9 mouse cellular contexts compared by ENCODE assay signal in the genomic region with DNA sequence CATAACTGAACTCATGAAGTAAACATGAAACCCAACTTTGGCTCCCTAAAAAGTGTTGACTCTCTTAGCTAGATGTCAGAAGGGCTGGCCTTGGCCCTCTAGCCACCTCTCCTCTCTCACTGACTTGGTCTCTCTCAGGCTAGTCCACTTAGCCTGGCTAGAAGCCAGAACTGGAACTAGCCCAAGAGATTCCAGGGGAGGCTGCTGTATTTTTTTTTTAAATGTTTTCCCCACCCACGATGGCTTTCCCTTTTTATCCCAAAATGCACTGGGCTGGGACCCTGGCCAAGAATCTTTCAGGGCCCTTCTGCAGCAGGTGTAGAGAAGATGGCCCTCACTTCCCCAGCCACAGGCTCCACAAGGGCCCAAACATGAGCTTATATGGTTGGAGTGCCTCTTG. TPM values are rescaled to one million over a fixed set of nuclear protein-coding genes. Genes with fewer than 3 reads are reported as not detected.
A peak's percentile ranks its signal among the peaks of the same experiment; 100 is the strongest.
DNase-seq lines count a peak whose midpoint lies in the region; ATAC-seq and TF ChIP-seq lines count a peak whose summit lies in the region.
"Had no signal": no experiment of that assay in that cellular context is flagged by ENCODE, and none has a peak within 500 bp of the region (broad histone marks: within the 10 kb centered on the region; RNA-seq: fewer than 3 reads in every experiment).

No protein-coding gene starts in this region.

- TF ChIP-seq EP300 in stomach, postnatal 0 days (optimal IDR thresholded peaks at IDR 0.05), result no peak

- no peaks in the 10 kb centered on the region for H3K36me3 ChIP-seq in stomach, postnatal 0 days (ENCODE audit: control insufficient read depth, insufficient read depth, low read length)
- H3K36me3 ChIP-seq in forebrain, postnatal 0 days (ENCODE audit: insufficient read depth), result no peaks in the 10 kb centered on the region
- H3K36me3 ChIP-seq: liver, embryonic 13.5 days had no signal

- DNase-seq in left cerebral cortex, postnatal 4 days, result peak; percentile 34
- no peak for DNase-seq in left cerebral cortex, adult 11 months (ENCODE audit: low spot score)
- peak; percentile 49 to 80 for DNase-seq in gastrocnemius, postnatal 36 days
- DNase-seq in kidney, postnatal 36 days, result peak; percentile 55 to 73
- DNase-seq in stomach, postnatal 0 days (ENCODE audit: low spot score), result peak; percentile 24
- no peak for DNase-seq in forebrain, postnatal 0 days
- no peak for DNase-seq in cerebellum, adult 11-12 months
- DNase-seq: liver, embryonic 13.5 days had no signal

- H3K9ac ChIP-seq in stomach, postnatal 0 days (ENCODE audit: low read length), result no peak overlapping the region; the same call in 1 of the 2 replicates
- H3K9ac ChIP-seq in forebrain, postnatal 0 days, result no peak overlapping the region
- H3K9ac ChIP-seq: liver, embryonic 13.5 days had no signal

- intact Hi-C loops in left cerebral cortex, postnatal 4 days (cut with DNase I), result no loop called here
- intact Hi-C loops in gastrocnemius, postnatal 36 days (cut with DNase I), result no loop called here

- H3K4me1 ChIP-seq in stomach, postnatal 0 days (replicated peaks; ENCODE audit: control insufficient read depth, insufficient read depth), result peaks cover 10% of the 10 kb centered on the region
- peaks cover under 1% of the 10 kb centered on the region; the same call in 1 of the 2 replicates for H3K4me1 ChIP-seq in forebrain, postnatal 0 days (ENCODE audit: insufficient read depth)

- no peaks in the 10 kb centered on the region for H3K9me3 ChIP-seq in stomach, postnatal 0 days (ENCODE audit: control insufficient read depth, low read length)
- no peaks in the 10 kb centered on the region for H3K9me3 ChIP-seq in forebrain, postnatal 0 days (ENCODE audit: low read length)
- H3K9me3 ChIP-seq: liver, embryonic 13.5 days had no signal

- no peak for TF ChIP-seq CTCF in stomach, postnatal 0 days (IDR thresholded peaks at IDR 0.05; ENCODE audit: low read depth)
- TF ChIP-seq CTCF in forebrain, postnatal 0 days (IDR thresholded peaks at IDR 0.05; ENCODE audit: low read depth), result no peak

- H3K4me2 ChIP-seq in stomach, postnatal 0 days (replicated peaks; ENCODE audit: low read depth), result no peak overlapping the region
- no peak overlapping the region for H3K4me2 ChIP-seq in forebrain, postnatal 0 days (ENCODE audit: low read depth)
- H3K4me2 ChIP-seq: liver, embryonic 13.5 days had no signal

- no peak overlapping the region for H3K4me3 ChIP-seq in stomach, postnatal 0 days (ENCODE audit: low read depth, low read length)
- no peak overlapping the region for H3K4me3 ChIP-seq in forebrain, postnatal 0 days (ENCODE audit: low read depth, low read length)
- H3K4me3 ChIP-seq: liver, embryonic 13.5 days had no signal

- H3K27ac ChIP-seq in stomach, postnatal 0 days (replicated peaks), result peak overlapping the region; percentile 53
- H3K27ac ChIP-seq in forebrain, postnatal 0 days (ENCODE audit: low read depth, low read length), result no peak overlapping the region
- H3K27ac ChIP-seq: liver, embryonic 13.5 days had no signal

- peaks cover 7% of the 10 kb centered on the region for H3K27me3 ChIP-seq in stomach, postnatal 0 days (ENCODE audit: control insufficient read depth, insufficient read depth, low read length)
- peaks cover 29% of the 10 kb centered on the region for H3K27me3 ChIP-seq in forebrain, postnatal 0 days (ENCODE audit: insufficient read depth, low read length)

- no peak for ATAC-seq in stomach, postnatal 0 days (ENCODE audit: low FRiP score, low TSS enrichment)
- ATAC-seq in inflammation-experienced regulatory T-cells, adult 6 months, result no peak
- no peak for ATAC-seq in forebrain, postnatal 0 days

- 29% methylated on average over 1 of the region's 1 CpGs for WGBS in stomach, postnatal 0 days
- WGBS in forebrain, postnatal 0 days, result 21% methylated on average over 1 of the region's 1 CpGs

RNA-seq across cellular contexts. Expression of gene Adam33, which starts 4.2 kb away (rescaled TPM):
- 1 to 10 TPM; 1.0 to 1.4 TPM for total RNA-seq in left cerebral cortex, postnatal 4 days (2021)
- 1 to 10 TPM; 1.7 to 1.8 TPM for total RNA-seq in gastrocnemius, postnatal 36 days (2021)
- 8.2 and 8.7 TPM in 2 replicates for polyA plus RNA-seq in stomach, postnatal 0 days (2015; fragmentation: Nextera tagmentation; extraction: Ambion mirVana)
- polyA plus RNA-seq in inflammation-experienced regulatory T-cells, adult 6 months (2017; shearing (Covaris generic)), result under 1 TPM in 2 of 3 experiments, not detected in 1; 0.15 to 0.42 TPM
- 0.77 and 3.1 TPM in 2 replicates for total RNA-seq in forebrain, postnatal 0 days (2014; rRNA removed)
- polyA plus RNA-seq in forebrain, postnatal 0 days (2015; fragmentation: Nextera tagmentation; extraction: Ambion mirVana), result 0.82 and 0.85 TPM in 2 replicates

RNA-seq across cellular contexts. Expression of gene Gfra4, which starts 16.5 kb away (rescaled TPM):
- total RNA-seq in left cerebral cortex, postnatal 4 days (2021), result 10 to 100 TPM; 23.5 to 23.6 TPM
- 1 to 10 TPM; 1.7 to 1.8 TPM for total RNA-seq in gastrocnemius, postnatal 36 days (2021)
- polyA plus RNA-seq in stomach, postnatal 0 days (2015; fragmentation: Nextera tagmentation; extraction: Ambion mirVana), result 10.1 and 10.3 TPM in 2 replicates
- under 1 TPM in 1 of 3 experiments, not detected in 2; 0.38 TPM for polyA plus RNA-seq in inflammation-experienced regulatory T-cells, adult 6 months (2017; shearing (Covaris generic))
- total RNA-seq in forebrain, postnatal 0 days (2014; rRNA removed), result 39.8 and 52.0 TPM in 2 replicates
- polyA plus RNA-seq in forebrain, postnatal 0 days (2015; fragmentation: Nextera tagmentation; extraction: Ambion mirVana), result 53.7 and 61.9 TPM in 2 replicates

RNA-seq across cellular contexts. Expression of gene Siglec1, which starts 27.2 kb away (rescaled TPM):
- total RNA-seq in left cerebral cortex, postnatal 4 days (2021), result under 1 TPM; 0.56 to 0.85 TPM
- total RNA-seq in gastrocnemius, postnatal 36 days (2021), result under 1 TPM; 0.43 to 0.76 TPM
- polyA plus RNA-seq in stomach, postnatal 0 days (2015; fragmentation: Nextera tagmentation; extraction: Ambion mirVana), result 0.34 and 0.38 TPM in 2 replicates
- polyA plus RNA-seq in inflammation-experienced regulatory T-cells, adult 6 months (2017; shearing (Covaris generic)), result not detected
- 0.62 and 1.7 TPM in 2 replicates for total RNA-seq in forebrain, postnatal 0 days (2014; rRNA removed)
- 0.18 and 0.19 TPM in 2 replicates for polyA plus RNA-seq in forebrain, postnatal 0 days (2015; fragmentation: Nextera tagmentation; extraction: Ambion mirVana)

Comparison
In these comparisons a context has a peak if more than half of its experiments do, and no peak if none do; other contexts are left out.
1. DNase-seq: peak in left cerebral cortex, postnatal 4 days (single experiment), gastrocnemius, postnatal 36 days (2 of 2), kidney, postnatal 36 days (2 of 2) and stomach, postnatal 0 days (single experiment); none in left cerebral cortex, adult 11 months (single experiment), forebrain, postnatal 0 days (single experiment) and cerebellum, adult 11-12 months (single experiment).
2. RNA of gene Gfra4, which starts 16.5 kb away (total RNA-seq): 39.8 to 52.0 TPM in forebrain, postnatal 0 days and 23.5 to 23.6 TPM in left cerebral cortex, postnatal 4 days; 1.7 to 1.8 TPM in gastrocnemius, postnatal 36 days; every median in the first group is over 4 times any median in the second.